Mouse (Mus musculus) myocyte (in vitro differentiated cells): ENCODE data around the gene Tmem38a.

Experiments
- POLR2A ChIP-seq: IDR thresholded peaks from one replicate; pipeline ENCODE4 v1.6.1; 2011; ENCODE audit warnings: low read depth, mild to moderate bottlenecking, control low read depth, moderate library complexity; ENCODE audit not compliant: insufficient read length
- REST ChIP-seq: IDR thresholded peaks from one replicate; pipeline ENCODE4 v1.6.1; 2011; ENCODE audit warnings: mild to moderate bottlenecking, control low read depth, moderate library complexity; ENCODE audit not compliant: insufficient read depth, insufficient read length
- TCF12 ChIP-seq: IDR thresholded peaks from one replicate; pipeline ENCODE4 v1.6.1; 2011; ENCODE audit warnings: mild to moderate bottlenecking, control low read depth; ENCODE audit not compliant: poor library complexity, insufficient read depth, severe bottlenecking

GRCm38 (mm10) chr8:72571611-72572473 lies at the start of gene Tmem38a:
- peak; percentile 9 for TF ChIP-seq REST
- no peak for TF ChIP-seq TCF12
- TF ChIP-seq POLR2A: peak; percentile 97
